Mouse (Mus musculus): ENCODE results near the gene Med16.

DNA sequence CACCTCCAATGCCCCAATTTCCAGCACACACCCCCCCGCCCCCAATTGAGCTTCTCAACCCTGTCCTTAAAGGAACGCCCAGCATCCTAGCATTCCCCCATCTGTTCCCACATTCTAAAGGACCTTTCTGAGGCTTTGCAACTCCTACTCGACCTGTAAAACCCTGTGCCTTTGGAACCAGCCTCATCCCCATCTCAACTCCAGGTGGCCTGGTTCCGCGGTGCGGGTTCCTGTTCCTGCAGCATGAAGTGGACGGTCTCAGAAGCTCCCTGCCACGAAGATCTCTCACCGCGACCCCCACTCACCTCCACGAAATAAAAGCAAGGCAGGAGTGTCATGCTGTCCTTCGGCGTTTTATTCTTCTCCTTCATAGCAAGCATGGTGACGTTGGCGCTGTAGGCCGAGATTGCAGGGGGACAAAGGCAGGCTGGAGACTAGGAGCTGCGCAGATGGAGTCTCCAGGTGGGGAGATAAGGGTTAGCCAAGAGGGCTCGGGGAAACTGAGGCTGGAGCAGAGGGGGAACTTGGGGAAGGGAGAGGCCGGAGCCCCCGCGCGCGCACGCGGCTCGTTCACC lies 34.9 kb downstream of the Med16 start:
- TF ChIP-seq CTCF (IDR thresholded peaks at IDR 0.05; ENCODE audit: low read depth, low read length) (no peak), POLR2A (IDR thresholded peaks at IDR 0.05; ENCODE audit: borderline replicate concordance, low read depth, low read length) (no peak)

All from bone marrow macrophage, adult 2 months (primary cell).